Mouse (Mus musculus) R1 (cell line): ENCODE results near the gene Scube2.

Experiments
- DNase-seq: peaks from one replicate; pipeline ENCODE4 v3.0.0-alpha.2; 2018; ENCODE audit warnings: low read depth, low spot score

The Scube2 gene

GRCm38 (mm10) chr7:109795564-109795963, 69.9 kb downstream of the Scube2 start:
- DNase-seq, result no peak

GRCm38 (mm10) chr7:109794556-109794955, 70.9 kb downstream of the Scube2 start:
- DNase-seq, result no peak

GRCm38 (mm10) chr7:109792759-109793158, 72.7 kb downstream of the Scube2 start:
- DNase-seq, result peak; percentile 76

- DNase-seq, result no peak
Observed at GRCm38 (mm10) chr7:109790818-109791217, 74.7 kb downstream of the Scube2 start.

GRCm38 (mm10) chr7:109787860-109788259, 77.6 kb downstream of the Scube2 start:
- no peak for DNase-seq

- no peak for DNase-seq
Observed at GRCm38 (mm10) chr7:109783281-109783680, 82.2 kb downstream of the Scube2 start.

- DNase-seq, result peak; percentile 77
Observed at GRCm38 (mm10) chr7:109781470-109782203, 83.8 kb downstream of the Scube2 start, which contains the start of gene Nrip3. Nrip3 (minus strand) TSS chr7:109782025.

GRCm38 (mm10) chr7:109781087-109781469, 84.4 kb downstream of the Scube2 start:
- peak; percentile 44 for DNase-seq

GRCm38 (mm10) chr7:109772251-109772650, 93.2 kb downstream of the Scube2 start:
- no peak for DNase-seq

GRCm38 (mm10) chr7:109768699-109769383, 96.6 kb downstream of the Scube2 start:
- no peak for DNase-seq

GRCm38 (mm10) chr7:109767575-109768350, 97.7 kb downstream of the Scube2 start:
- no peak for DNase-seq

- DNase-seq, result no peak
Observed at GRCm38 (mm10) chr7:109764009-109764408, 101.5 kb downstream of the Scube2 start.

GRCm38 (mm10) chr7:109756291-109756690, 109.2 kb downstream of the Scube2 start:
- no peak for DNase-seq

- DNase-seq, result no peak
Observed at GRCm38 (mm10) chr7:109754034-109754433, 111.4 kb downstream of the Scube2 start.

- DNase-seq, result peak; percentile 64
Observed at GRCm38 (mm10) chr7:109752008-109752925, 113.2 kb downstream of the Scube2 start, which contains the start of gene Tmem9b. Tmem9b (minus strand) TSS chr7:109752875.

- no peak for DNase-seq
Observed at GRCm38 (mm10) chr7:109751427-109752007, 114.0 kb downstream of the Scube2 start.
